Mouse (Mus musculus) neural tube, embryonic 15.5 days (tissue): Measurements from ENCODE around the gene Cel. TPM values are rescaled to one million over a fixed set of nuclear protein-coding genes. Genes with fewer than 3 reads are reported as not detected.
"Not testable (repeated sequence)": the region's sequence is repeated elsewhere in the genome, so short reads cannot be mapped to it uniquely, and the experiment has no call there.

Source experiments
- ATAC-seq: fragments of 200-750 bp; cut with Nextera tagmentation; 2 replicates; pipeline ENCODE4 v1.8.0; 2017; ENCODE audit warnings: mild to moderate bottlenecking, moderate TSS enrichment, moderate library complexity; ENCODE audit not compliant: low FRiP score
- H3K27ac ChIP-seq: fragments of 300-500 bp; sonication (generic); replicated peaks from 2 replicates; pipeline ENCODE4 v1.5.1; 2015; ENCODE audit warnings: mild to moderate bottlenecking, inconsistent platforms
- H3K27me3 ChIP-seq: fragments of 300-500 bp; sonication (generic); replicated peaks from 2 replicates; pipeline ENCODE4 v1.6.1; 2015; ENCODE audit warnings: inconsistent platforms
- H3K36me3 ChIP-seq: fragments of 300-500 bp; sonication (generic); 2 replicates; pipeline ENCODE4 v1.6.1; 2015; ENCODE audit warnings: inconsistent platforms
- H3K4me1 ChIP-seq: fragments of 300-500 bp; sonication (generic); 2 replicates; pipeline ENCODE4 v1.6.1; 2015; ENCODE audit warnings: inconsistent platforms
- H3K4me2 ChIP-seq: fragments of 300-500 bp; sonication (generic); 2 replicates; pipeline ENCODE4 v1.6.1; 2015; ENCODE audit warnings: inconsistent platforms, mild to moderate bottlenecking, moderate library complexity
- H3K4me3 ChIP-seq: fragments of 300-500 bp; sonication (generic); replicated peaks from 2 replicates; pipeline ENCODE4 v1.5.1; 2015; ENCODE audit warnings: mild to moderate bottlenecking, inconsistent platforms
- H3K9ac ChIP-seq: fragments of 300-500 bp; sonication (generic); replicated peaks from 2 replicates; pipeline ENCODE4 v1.6.1; 2015; ENCODE audit warnings: mild to moderate bottlenecking, inconsistent platforms
- H3K9me3 ChIP-seq: fragments of 300-500 bp; sonication (generic); replicated peaks from 2 replicates; pipeline ENCODE4 v1.6.1; 2016; ENCODE audit warnings: inconsistent platforms
- WGBS: fragments of 180-500 bp; shearing (Covaris S2); methylation state at CpG from one replicate; pipeline ENCODE4 v1.1.7; 2015; ENCODE audit warnings: mixed read lengths; 5-methylcytosine and 5-hydroxymethylcytosine counted together
- microRNA-seq: library from miRNA; unstranded; fragments of <30 nt; microRNA quantifications from one replicate; pipeline ENCODE4, GENCODE M21; 2017
- polyA plus RNA-seq: library from polyadenylated mRNA; unstranded; fragments of >200 nt; fragmentation: Nextera tagmentation; extraction: Ambion mirVana; gene quantifications from 2 replicates; pipeline ENCODE4 v1.2.1, GENCODE M21; 2015

Gene Cel
- polyA plus RNA-seq, 1 experiment from 2014 or later: 0.09 TPM

DNA sequence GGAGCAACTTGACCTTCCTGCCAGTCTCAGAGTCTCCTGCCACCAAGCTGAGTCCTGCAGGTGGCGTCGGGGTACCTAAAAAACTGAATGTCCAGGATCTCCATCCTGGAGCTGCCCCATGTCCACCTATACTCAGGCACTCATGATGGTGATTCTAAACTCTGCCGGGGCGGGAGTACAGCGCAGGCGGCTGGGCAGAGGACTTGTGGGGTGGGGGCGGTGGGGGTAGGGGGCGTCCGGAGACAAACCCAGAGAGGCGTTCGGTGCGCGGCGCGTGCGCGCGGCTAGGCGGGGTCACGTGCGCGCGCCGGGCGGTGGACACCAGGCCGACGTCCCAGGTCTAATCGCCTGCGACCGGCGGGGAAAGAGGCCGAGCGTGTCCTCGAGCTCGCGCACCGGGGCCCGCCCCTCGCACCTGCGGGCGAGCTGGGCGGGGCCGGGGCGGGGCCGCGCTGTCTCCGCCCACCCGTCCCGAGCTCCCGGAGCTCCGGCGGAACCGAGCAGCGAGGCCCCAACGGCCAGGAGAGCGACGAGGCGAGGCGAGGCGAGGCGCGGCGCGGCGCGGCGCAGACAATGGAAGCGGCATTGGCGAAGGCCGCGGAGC lies 50.3 kb downstream of the Cel start, which contains the start of gene Ralgds:
TSS of gene Ralgds (plus strand) at position 328 of the 604 bp plus-strand sequence.
- peak within 1 kb of the TSS; percentile 78 for H3K4me3 ChIP-seq
- no peaks in the 10 kb centered on the region for H3K27me3 ChIP-seq
- peak within 1 kb of the TSS; percentile 93 for H3K9ac ChIP-seq
- no peaks in the 10 kb centered on the region for H3K9me3 ChIP-seq
- peak; percentile 79 for ATAC-seq
- peaks cover 46% of the 10 kb centered on the region for H3K4me1 ChIP-seq
- H3K27ac ChIP-seq: peak within 1 kb of the TSS; percentile 88
- no peaks in the 10 kb centered on the region for H3K36me3 ChIP-seq
- peak within 1 kb of the TSS; percentile 75 for H3K4me2 ChIP-seq
- under 1% methylated on average over 54 of the region's 71 CpGs for WGBS

DNA sequence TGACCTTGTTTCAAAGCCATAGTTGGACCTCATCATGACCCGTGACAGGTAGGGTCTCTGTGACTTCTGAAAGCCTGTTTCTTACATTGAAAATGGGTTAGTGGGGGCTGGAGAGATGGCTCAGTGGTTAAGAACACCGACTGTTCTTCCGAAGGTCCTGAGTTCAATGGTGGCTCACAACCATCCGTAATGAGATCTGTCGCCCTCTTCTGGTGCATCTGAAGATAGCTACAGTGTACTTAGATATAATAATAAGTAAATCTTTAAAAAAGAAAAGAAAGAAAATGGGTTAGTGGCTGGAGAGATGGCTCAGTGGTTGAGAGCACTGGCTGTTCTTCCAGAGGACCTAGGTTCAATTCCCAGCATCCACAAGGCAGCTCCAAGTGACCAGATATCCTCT lies 51.6 kb downstream of the Cel start:
- H3K27ac ChIP-seq, H3K9ac ChIP-seq, H3K4me3 ChIP-seq, H3K36me3 ChIP-seq, H3K9me3 ChIP-seq, H3K4me2 ChIP-seq, ATAC-seq, H3K27me3 ChIP-seq: not testable (repeated sequence)
- peaks cover 33% of the 10 kb centered on the region for H3K4me1 ChIP-seq
- 49% methylated on average over 5 of the region's 5 CpGs for WGBS

- no peak overlapping the region for H3K4me2 ChIP-seq
- H3K4me1 ChIP-seq: no peaks in the 10 kb centered on the region
- no peak overlapping the region for H3K9ac ChIP-seq
- 82% methylated on average over 6 of the region's 6 CpGs for WGBS
- ATAC-seq: no peak
- no peaks in the 10 kb centered on the region for H3K9me3 ChIP-seq
- no peak overlapping the region for H3K4me3 ChIP-seq
- no peaks in the 10 kb centered on the region for H3K27me3 ChIP-seq
- no peaks in the 10 kb centered on the region for H3K36me3 ChIP-seq
- no peak overlapping the region for H3K27ac ChIP-seq
These were observed 56.9 kb downstream of the Cel start for GRCm38 (mm10) chr2:28506291-28506690.

GRCm38 (mm10) chr2:28505795-28506194 lies 57.4 kb downstream of the Cel start, which contains the start of gene Gm10134:
Gene Gm10134 (plus strand): TSS chr2:28506095.
- Histone ChIP-seq H3K27ac (no peak within 1 kb of the TSS), H3K27me3 (no peaks in the 10 kb centered on the region), H3K4me1 (no peaks in the 10 kb centered on the region), H3K9ac (no peak within 1 kb of the TSS), H3K4me3 (no peak within 1 kb of the TSS), H3K4me2 (no peak within 1 kb of the TSS), H3K36me3 (no peaks in the 10 kb centered on the region), H3K9me3 (no peaks in the 10 kb centered on the region)
- no peak for ATAC-seq
- WGBS: 87% methylated on average over 3 of the region's 3 CpGs

Small RNA genes lying within 50 kb of the gene (microRNA-seq; reads per million reads assigned to microRNA genes)
- not detected for gene Gm22824

Other genes starting within 250 kb of the Cel start
- 12.4 and 13.9 TPM in 2 replicates for gene Ppp1r26, start 116.6 kb downstream of the Cel start, polyA plus RNA-seq
- 4.4 and 5.7 TPM in 2 replicates for gene 1700007K13Rik, start 97.1 kb downstream of the Cel start, polyA plus RNA-seq
- gene Mrps2, start 95.3 kb downstream of the Cel start, polyA plus RNA-seq: 51.4 and 55.5 TPM in 2 replicates
- gene Gbgt1, start 66.5 kb downstream of the Cel start, polyA plus RNA-seq: 1.2 and 2.1 TPM in 2 replicates
- 2.1 and 3.5 TPM in 2 replicates for gene Gm10134, start 57.3 kb downstream of the Cel start, polyA plus RNA-seq
- 64.7 and 70.4 TPM in 2 replicates for gene Ralgds, start 50.3 kb downstream of the Cel start, polyA plus RNA-seq
- 37.2 and 40.1 TPM in 2 replicates for gene Gtf3c5, start 20.3 kb upstream of the Cel start, polyA plus RNA-seq
- 0.87 TPM in 1 of 2 replicates, not detected in the other for gene Gfi1b, start 58.6 kb upstream of the Cel start, polyA plus RNA-seq
- 29.8 and 33.3 TPM in 2 replicates for gene Tsc1, start 77.8 kb upstream of the Cel start, polyA plus RNA-seq
- 1.5 TPM in 2 replicates for gene Spaca9, start 136.3 kb upstream of the Cel start, polyA plus RNA-seq
- gene Ak8, start 136.8 kb upstream of the Cel start, polyA plus RNA-seq: 1.7 and 1.8 TPM in 2 replicates